Mouse (Mus musculus): Measurements from ENCODE around the gene Gm35549.

DNA sequence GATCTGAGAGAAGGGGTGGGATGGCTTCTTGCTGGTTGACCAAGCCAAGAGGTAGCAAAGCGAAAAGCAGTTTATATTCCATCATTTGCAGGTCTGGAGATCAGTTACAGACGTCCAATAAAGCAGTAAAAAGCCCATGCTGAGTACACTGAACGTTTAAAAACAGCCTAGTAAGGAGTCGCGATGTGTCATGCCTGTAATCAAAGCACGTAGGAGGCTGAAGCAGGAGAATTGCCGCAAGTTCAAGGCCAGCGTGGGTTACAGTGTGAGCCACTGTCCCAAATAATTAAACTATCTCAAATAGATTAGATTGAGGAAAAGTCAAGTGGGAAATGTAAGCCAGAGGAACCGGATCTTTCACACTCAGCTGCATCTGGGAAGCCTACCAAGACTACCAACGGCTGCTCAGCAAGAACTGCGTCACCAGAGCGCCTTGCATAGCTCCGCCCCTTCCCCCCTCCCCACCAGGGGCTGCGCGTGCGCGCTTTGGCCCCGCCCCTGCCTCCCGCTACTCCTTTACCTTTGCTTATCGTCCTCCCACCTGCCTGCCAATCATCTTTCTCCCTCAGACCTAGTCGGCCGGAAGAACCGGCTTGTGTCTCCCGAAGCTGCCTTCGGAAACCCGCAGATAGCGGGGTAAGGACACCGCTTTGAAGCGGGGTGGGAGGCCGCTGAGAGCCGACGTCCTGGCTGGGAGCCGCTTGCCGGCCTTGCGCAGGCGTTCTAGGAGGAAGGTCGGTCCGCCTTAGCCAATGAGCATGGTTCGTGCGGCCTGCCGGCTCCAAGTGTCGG is 38.6 kb downstream of the Gm35549 start, which contains the start of gene Tcaim:
- peak; percentile 44; the same call in 1 of the 2 replicates for TF ChIP-seq POLR2A (IDR thresholded peaks at IDR 0.05; ENCODE audit: borderline replicate concordance, control insufficient read depth, low read depth, low read length)
- no peak for TF ChIP-seq CTCF (IDR thresholded peaks at IDR 0.05; ENCODE audit: control insufficient read depth, insufficient read depth, low read length)
